Mouse (Mus musculus) brain, embryonic 14.5 days (tissue): ENCODE data around the gene Marc1.

Experiments
- CTCF ChIP-seq: fragments of 200-500 bp; IDR thresholded peaks from 2 replicates; pipeline ENCODE4 v1.5.1; 2012; ENCODE audit warnings: inconsistent platforms, mild to moderate bottlenecking, moderate library complexity, borderline replicate concordance; ENCODE audit not compliant: insufficient read depth, insufficient read length; ENCODE audit errors: extremely low read depth
- POLR2A ChIP-seq: fragments of 200-500 bp; IDR thresholded peaks from 2 replicates; pipeline ENCODE4 v1.6.1; 2012; ENCODE audit warnings: mild to moderate bottlenecking, inconsistent platforms, borderline replicate concordance; ENCODE audit not compliant: poor library complexity, insufficient read depth, insufficient read length, severe bottlenecking; ENCODE audit errors: extremely low read depth

GRCm38 (mm10) chr1:184832211-184832610, 21.1 kb upstream of the Marc1 start:
- no peak for TF ChIP-seq POLR2A
- peak; percentile 37; the same call in 1 of the 2 replicates for TF ChIP-seq CTCF
